Mouse (Mus musculus) myocyte (in vitro differentiated cells): ENCODE measurements around the gene Klhl6. TPM values are rescaled to one million over a fixed set of nuclear protein-coding genes. Genes with fewer than 3 reads are reported as not detected.

Source experiments
- H3K27me3 ChIP-seq: one replicate; pipeline ENCODE4 v1.6.1; 2011; ENCODE audit not compliant: control insufficient read depth, insufficient read depth, insufficient read length
- H3K36me3 ChIP-seq: one replicate; pipeline ENCODE4 v1.6.1; 2011; ENCODE audit not compliant: control insufficient read depth, insufficient read depth
- H3K4me2 ChIP-seq: one replicate; pipeline ENCODE4 v1.6.1; 2011; ENCODE audit warnings: low read depth, control low read depth
- H3K4me3 ChIP-seq: one replicate; pipeline ENCODE4 v1.5.1; 2011; ENCODE audit warnings: mild to moderate bottlenecking, control low read depth, moderate library complexity
- H3K79me2 ChIP-seq: one replicate; pipeline ENCODE4 v1.6.1; 2011; ENCODE audit not compliant: control insufficient read depth, insufficient read depth
- H3ac ChIP-seq: one replicate; pipeline ENCODE4 v1.6.1; 2011; ENCODE audit not compliant: control insufficient read depth, insufficient read length
- CEBPB ChIP-seq: IDR thresholded peaks from 2 replicates; pipeline ENCODE4 v1.6.1; 2011; ENCODE audit warnings: mild to moderate bottlenecking, moderate library complexity; ENCODE audit not compliant: poor library complexity, insufficient read depth, severe bottlenecking
- E2F4 ChIP-seq: IDR thresholded peaks from one replicate; pipeline ENCODE4 v1.6.1; 2011; ENCODE audit warnings: mild to moderate bottlenecking, control low read depth, moderate library complexity; ENCODE audit not compliant: insufficient read depth
- MAX ChIP-seq: IDR thresholded peaks from one replicate; pipeline ENCODE4 v1.6.1; 2011; ENCODE audit warnings: low read depth, mild to moderate bottlenecking, control low read depth
- MYOD1 ChIP-seq, 3 experiments: IDR thresholded peaks; one replicate each; pipeline ENCODE4 v1.6.1; 2011; ENCODE audit warnings: control low read depth in 2 of 3, low read depth in 2 of 3, mild to moderate bottlenecking in 2 of 3, moderate library complexity in 1 of 3; ENCODE audit not compliant: insufficient read length in 2 of 3, control insufficient read depth in 1 of 3
- MYOG ChIP-seq, 3 experiments: IDR thresholded peaks; one replicate each; pipeline ENCODE4 v1.6.1; 2011; ENCODE audit warnings: control low read depth in 2 of 3, low read depth in 2 of 3, mild to moderate bottlenecking in 2 of 3; ENCODE audit not compliant: insufficient read length in 2 of 3, control insufficient read depth in 1 of 3, insufficient read depth in 1 of 3
- POLR2A ChIP-seq: IDR thresholded peaks from one replicate; pipeline ENCODE4 v1.6.1; 2011; ENCODE audit warnings: low read depth, mild to moderate bottlenecking, control low read depth, moderate library complexity; ENCODE audit not compliant: insufficient read length
- POLR2AphosphoS2 ChIP-seq: IDR thresholded peaks from one replicate; pipeline ENCODE4 v1.6.1; 2011; ENCODE audit warnings: low read depth, control low read depth; ENCODE audit not compliant: insufficient read length
- REST ChIP-seq: IDR thresholded peaks from one replicate; pipeline ENCODE4 v1.6.1; 2011; ENCODE audit warnings: mild to moderate bottlenecking, control low read depth, moderate library complexity; ENCODE audit not compliant: insufficient read depth, insufficient read length
- SRF ChIP-seq: IDR thresholded peaks from one replicate; pipeline ENCODE4 v1.6.1; 2011; ENCODE audit warnings: low read depth; ENCODE audit not compliant: control insufficient read depth, insufficient read length
- TCF12 ChIP-seq: IDR thresholded peaks from one replicate; pipeline ENCODE4 v1.6.1; 2011; ENCODE audit warnings: mild to moderate bottlenecking, control low read depth; ENCODE audit not compliant: poor library complexity, insufficient read depth, severe bottlenecking
- TCF3 ChIP-seq: IDR thresholded peaks from one replicate; pipeline ENCODE4 v1.6.1; 2011; ENCODE audit warnings: low read depth, control low read depth; ENCODE audit not compliant: insufficient read length
- USF1 ChIP-seq: IDR thresholded peaks from one replicate; pipeline ENCODE4 v1.6.1; 2011; ENCODE audit warnings: low read depth, mild to moderate bottlenecking, control low read depth, moderate library complexity
- polyA plus RNA-seq: library from polyadenylated mRNA; unstranded; fragments of >200 nt; fragmentation: generic; extraction: Trizol; gene quantifications from one replicate; pipeline ENCODE4 v1.2.1, GENCODE M21; 2012; ENCODE audit warnings: missing spikeins

The Klhl6 gene
- polyA plus RNA-seq, 1 experiment = 0.04 TPM

GRCm38 (mm10) chr16:19973480-19973879, 9.4 kb downstream of the Klhl6 start:
- no peak overlapping the region for H3ac ChIP-seq
- no peaks in the 10 kb centered on the region for H3K27me3 ChIP-seq
- no peak overlapping the region for H3K4me2 ChIP-seq
- TF ChIP-seq MYOG (IDR thresholded peaks at IDR 0.05; ENCODE audit: control insufficient read depth in 1 of 3, insufficient read depth in 1 of 3, insufficient read length in 2 of 3, low read depth in 2 of 3) = no peak
- no peak for TF ChIP-seq POLR2AphosphoS2
- no peak for TF ChIP-seq TCF3
- no peak for TF ChIP-seq POLR2A
- TF ChIP-seq REST = no peak
- no peak for TF ChIP-seq E2F4
- no peak for TF ChIP-seq TCF12
- no peak for TF ChIP-seq SRF
- TF ChIP-seq CEBPB = no peak
- TF ChIP-seq MAX = no peak
- no peak for TF ChIP-seq MYOD1 (IDR thresholded peaks at IDR 0.05; ENCODE audit: control insufficient read depth in 1 of 3, insufficient read length in 2 of 3, low read depth in 2 of 3)
- no peak for TF ChIP-seq USF1
- H3K79me2 ChIP-seq = no peaks in the 10 kb centered on the region
- H3K36me3 ChIP-seq = no peaks in the 10 kb centered on the region
- H3K4me3 ChIP-seq = no peak overlapping the region

- Histone ChIP-seq H3K79me2 (no peaks in the 10 kb centered on the region), H3K36me3 (no peaks in the 10 kb centered on the region), H3K27me3 (no peaks in the 10 kb centered on the region), H3K4me3 (no peak overlapping the region), H3K4me2 (no peak overlapping the region), H3ac (no peak overlapping the region)
- no peak for TF ChIP-seq TCF12
- TF ChIP-seq MAX = no peak
- TF ChIP-seq REST = no peak
- no peak for TF ChIP-seq SRF
- TF ChIP-seq POLR2AphosphoS2 = no peak
- TF ChIP-seq CEBPB = no peak
- TF ChIP-seq MYOG (IDR thresholded peaks at IDR 0.05; ENCODE audit: control insufficient read depth in 1 of 3, insufficient read depth in 1 of 3, insufficient read length in 2 of 3, low read depth in 2 of 3) = no peak
- no peak for TF ChIP-seq MYOD1 (IDR thresholded peaks at IDR 0.05; ENCODE audit: control insufficient read depth in 1 of 3, insufficient read length in 2 of 3, low read depth in 2 of 3)
- TF ChIP-seq POLR2A = no peak
- TF ChIP-seq TCF3 = no peak
- no peak for TF ChIP-seq E2F4
- TF ChIP-seq USF1 = no peak
These were observed 10.0 kb downstream of the Klhl6 start for GRCm38 (mm10) chr16:19972736-19973350.

GRCm38 (mm10) chr16:19969506-19969905, 13.3 kb downstream of the Klhl6 start:
- Histone ChIP-seq H3ac (no peak overlapping the region), H3K4me2 (no peak overlapping the region), H3K36me3 (no peaks in the 10 kb centered on the region), H3K27me3 (no peaks in the 10 kb centered on the region), H3K79me2 (no peaks in the 10 kb centered on the region), H3K4me3 (no peak overlapping the region)
- TF ChIP-seq CEBPB (no peak), SRF (no peak), REST (no peak)

- no peak overlapping the region for H3K4me3 ChIP-seq
- no peaks in the 10 kb centered on the region for H3K36me3 ChIP-seq
- H3K4me2 ChIP-seq = no peak overlapping the region
- no peak overlapping the region for H3ac ChIP-seq
- TF ChIP-seq POLR2A (no peak), TCF3 (no peak), REST (no peak), MAX (no peak), USF1 (no peak), SRF (no peak), CEBPB (no peak), MYOG (IDR thresholded peaks at IDR 0.05; ENCODE audit: control insufficient read depth in 1 of 3, insufficient read depth in 1 of 3, insufficient read length in 2 of 3, low read depth in 2 of 3) (no peak), TCF12 (no peak), POLR2AphosphoS2 (no peak), MYOD1 (IDR thresholded peaks at IDR 0.05; ENCODE audit: control insufficient read depth in 1 of 3, insufficient read length in 2 of 3, low read depth in 2 of 3) (no peak), E2F4 (no peak)
- H3K79me2 ChIP-seq = no peaks in the 10 kb centered on the region
- H3K27me3 ChIP-seq = no peaks in the 10 kb centered on the region
These were observed 14.2 kb downstream of the Klhl6 start for GRCm38 (mm10) chr16:19968666-19969065.

- H3K4me2 ChIP-seq = no peak overlapping the region
- no peak for TF ChIP-seq TCF12
- H3K36me3 ChIP-seq = no peaks in the 10 kb centered on the region
- H3ac ChIP-seq = no peak overlapping the region
- no peak overlapping the region for H3K4me3 ChIP-seq
- no peaks in the 10 kb centered on the region for H3K27me3 ChIP-seq
- H3K79me2 ChIP-seq = no peaks in the 10 kb centered on the region
These were observed 14.9 kb downstream of the Klhl6 start for GRCm38 (mm10) chr16:19967897-19968392.
